In the genomic region with DNA sequence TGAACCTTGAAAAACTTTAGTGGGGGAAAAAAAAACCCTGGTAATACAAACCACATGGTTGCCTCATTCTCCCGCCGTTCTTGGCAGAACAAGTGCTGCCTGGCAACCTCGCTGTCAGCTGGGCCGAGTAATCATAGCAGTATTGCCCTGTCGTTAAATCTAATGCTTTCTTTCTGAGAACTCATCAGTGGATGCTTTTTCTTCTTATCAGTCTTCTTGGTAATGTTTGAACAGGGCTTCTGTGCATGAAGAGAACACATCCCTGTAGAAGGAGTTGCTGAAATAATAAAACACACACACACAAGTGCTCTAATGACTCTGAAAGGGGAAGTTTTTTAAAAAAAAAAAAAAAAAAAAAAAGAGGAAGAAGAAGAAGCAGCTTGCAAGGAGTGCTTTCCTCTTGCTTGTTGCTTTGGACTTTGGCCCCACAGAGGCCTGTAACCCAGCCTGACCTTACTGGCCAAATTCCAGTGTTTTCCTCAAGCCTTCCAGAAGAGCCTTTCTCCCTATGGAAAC, we compare ENCODE assay signal across 8 mouse cellular contexts.
A peak's percentile ranks its signal among the peaks of the same experiment; 100 is the strongest.
DNase-seq lines count a peak whose midpoint lies in the region; ATAC-seq lines count a peak whose summit lies in the region.

No protein-coding gene starts in this region.

- no peak overlapping the region for H3K4me2 ChIP-seq in forebrain, embryonic 14.5 days (ENCODE audit: low read length)
- no peak overlapping the region for H3K4me2 ChIP-seq in forebrain, embryonic 16.5 days (ENCODE audit: low read length)

- no peaks in the 10 kb centered on the region for H3K9me3 ChIP-seq in forebrain, embryonic 14.5 days (replicated peaks; ENCODE audit: control insufficient read depth, low read length)
- H3K9me3 ChIP-seq in forebrain, embryonic 16.5 days (ENCODE audit: control insufficient read depth, low read length): no peaks in the 10 kb centered on the region

- H3K9ac ChIP-seq in forebrain, embryonic 14.5 days (ENCODE audit: low read length): no peak overlapping the region
- H3K9ac ChIP-seq in forebrain, embryonic 16.5 days (replicated peaks; ENCODE audit: low read depth, low read length): no peak overlapping the region

- intact Hi-C loops in heart, postnatal 36 days (cut with DNase I): no loop called here

- DNase-seq in forebrain, embryonic 14.5 days (ENCODE audit: low spot score): peak; percentile 21
- peak; percentile 20 for DNase-seq in adrenal gland, adult 8-10 months
- peak; percentile 5 for DNase-seq in embryo, embryonic 11.5 days (ENCODE audit: low read depth, low spot score)
- DNase-seq in heart, postnatal 36 days: peak; percentile 67 to 70
- peak; percentile 29 to 32 for DNase-seq in layer of hippocampus, postnatal 36 days
- DNase-seq in ovary, postnatal 14 days (ENCODE audit: low spot score): peak; percentile 27
- DNase-seq in urinary bladder, postnatal 25 days (ENCODE audit: low spot score): no peak

- no peak overlapping the region for H3K27ac ChIP-seq in forebrain, embryonic 14.5 days (ENCODE audit: low read depth, low read length)
- H3K27ac ChIP-seq in forebrain, embryonic 16.5 days (ENCODE audit: low read length): no peak overlapping the region

- 42% methylated on average over 5 of the region's 5 CpGs for WGBS in forebrain, embryonic 14.5 days
- 25% methylated on average over 5 of the region's 5 CpGs for WGBS in forebrain, embryonic 16.5 days

- no peak for ATAC-seq in forebrain, embryonic 14.5 days
- ATAC-seq in forebrain, embryonic 16.5 days: no peak

- no peaks in the 10 kb centered on the region for H3K4me1 ChIP-seq in forebrain, embryonic 14.5 days (ENCODE audit: control insufficient read depth, insufficient read depth, low read length)
- H3K4me1 ChIP-seq in forebrain, embryonic 16.5 days (replicated peaks; ENCODE audit: control insufficient read depth, insufficient read depth, low read length): no peaks in the 10 kb centered on the region; the same call in 1 of the 2 replicates

- no peaks in the 10 kb centered on the region for H3K27me3 ChIP-seq in forebrain, embryonic 14.5 days (replicated peaks; ENCODE audit: control insufficient read depth, insufficient read depth, low read length)
- H3K27me3 ChIP-seq in forebrain, embryonic 16.5 days (replicated peaks; ENCODE audit: control insufficient read depth, insufficient read depth, low read length): no peaks in the 10 kb centered on the region

- H3K36me3 ChIP-seq in forebrain, embryonic 14.5 days (ENCODE audit: control insufficient read depth, insufficient read depth, low read length): no peaks in the 10 kb centered on the region
- H3K36me3 ChIP-seq in forebrain, embryonic 16.5 days (ENCODE audit: control insufficient read depth, insufficient read depth): no peaks in the 10 kb centered on the region

- H3K4me3 ChIP-seq in forebrain, embryonic 14.5 days (ENCODE audit: low read depth, low read length): no peak overlapping the region
- H3K4me3 ChIP-seq in forebrain, embryonic 16.5 days (replicated peaks; ENCODE audit: low read length): no peak overlapping the region
